In genomic region chr5:125222706-125223105, GRCm38 (mm10) we compare ENCODE assay signal across 12 mouse cellular contexts. TPM values are rescaled to one million over a fixed set of nuclear protein-coding genes. Genes with fewer than 3 reads are reported as not detected.
DNase-seq lines count a peak whose midpoint lies in the region; ATAC-seq and TF ChIP-seq lines count a peak whose summit lies in the region.
"Had no signal": no experiment of that assay in that cellular context is flagged by ENCODE, and none has a peak within 500 bp of the region (broad histone marks: within the 10 kb centered on the region; RNA-seq: fewer than 3 reads in every experiment).

No protein-coding gene starts in this region.

- WGBS in heart, embryonic 14.5 days: 23% methylated on average over 6 of the region's 6 CpGs
- 21% methylated on average over 6 of the region's 6 CpGs for WGBS in heart, adult 2 months
- WGBS in hindbrain, embryonic 14.5 days: 44% methylated on average over 6 of the region's 6 CpGs
- WGBS in kidney, embryonic 16.5 days: 51% methylated on average over 6 of the region's 6 CpGs

- TF ChIP-seq CTCF in heart, adult 2 months (IDR thresholded peaks at IDR 0.05): no peak
- TF ChIP-seq CTCF in testis, adult 2 months (IDR thresholded peaks at IDR 0.05; ENCODE audit: control insufficient read depth, insufficient read depth, insufficient replicate concordance, low read depth, low read length): no peak

- peaks cover 20 to 22% of the 10 kb centered on the region in 2 experiments for H3K4me1 ChIP-seq in heart, embryonic 14.5 days (ENCODE audit: control insufficient read depth in 2 of 2, insufficient read depth in 2 of 2, low read length in 2 of 2)
- H3K4me1 ChIP-seq in heart, adult 2 months (ENCODE audit: control insufficient read depth, insufficient read depth, low read length): peaks cover 8% of the 10 kb centered on the region
- H3K4me1 ChIP-seq in testis, adult 2 months (ENCODE audit: control insufficient read depth, insufficient read depth, low read length): peaks cover 11% of the 10 kb centered on the region
- peaks cover 42% of the 10 kb centered on the region for H3K4me1 ChIP-seq in hindbrain, embryonic 14.5 days (replicated peaks; ENCODE audit: control insufficient read depth, insufficient read depth, low read length)
- peaks cover 9% of the 10 kb centered on the region for H3K4me1 ChIP-seq in kidney, embryonic 16.5 days (ENCODE audit: insufficient read depth, low read length)

- H3K79me2 ChIP-seq in heart, adult 2 months (replicated peaks; ENCODE audit: control insufficient read depth, insufficient read depth, low read length): no peaks in the 10 kb centered on the region

- H3K9ac ChIP-seq in heart, embryonic 14.5 days (ENCODE audit: low read length): no peak overlapping the region
- no peak overlapping the region for H3K9ac ChIP-seq in heart, adult 2 months (ENCODE audit: low read depth, low read length)
- H3K9ac ChIP-seq in hindbrain, embryonic 14.5 days: no peak overlapping the region
- no peak overlapping the region for H3K9ac ChIP-seq in kidney, embryonic 16.5 days (replicated peaks; ENCODE audit: low read length)
- H3K9ac ChIP-seq: embryonic facial prominence, embryonic 13.5 days; midbrain, embryonic 12.5 days had no signal

- no peak overlapping the region for H3K4me3 ChIP-seq in heart, embryonic 14.5 days (ENCODE audit: control insufficient read depth in 1 of 2, insufficient read depth in 1 of 2, low read depth in 1 of 2, low read length in 2 of 2)
- H3K4me3 ChIP-seq in heart, adult 2 months: no peak overlapping the region
- H3K4me3 ChIP-seq in testis, adult 2 months (ENCODE audit: control insufficient read depth, low read depth, low read length): no peak overlapping the region
- H3K4me3 ChIP-seq in hindbrain, embryonic 14.5 days (replicated peaks; ENCODE audit: low read length): no peak overlapping the region
- H3K4me3 ChIP-seq in kidney, embryonic 16.5 days (ENCODE audit: low read length): no peak overlapping the region
- H3K4me3 ChIP-seq: embryonic facial prominence, embryonic 13.5 days; midbrain, embryonic 12.5 days had no signal

- peaks cover 3% of the 10 kb centered on the region; the same call in 1 of the 2 replicates for H3K9me3 ChIP-seq in heart, embryonic 14.5 days (ENCODE audit: control insufficient read depth, low read length)
- no peaks in the 10 kb centered on the region for H3K9me3 ChIP-seq in hindbrain, embryonic 14.5 days (ENCODE audit: control insufficient read depth, low read length)
- H3K9me3 ChIP-seq in kidney, embryonic 16.5 days (ENCODE audit: low read length): peaks cover 4% of the 10 kb centered on the region

- no peaks in the 10 kb centered on the region for H3K36me3 ChIP-seq in heart, embryonic 14.5 days (ENCODE audit: control insufficient read depth, insufficient read depth, low read length)
- no peaks in the 10 kb centered on the region for H3K36me3 ChIP-seq in heart, adult 2 months (ENCODE audit: control insufficient read depth, insufficient read depth, low read length)
- no peaks in the 10 kb centered on the region for H3K36me3 ChIP-seq in testis, adult 2 months (ENCODE audit: control insufficient read depth, insufficient read depth, low read length)
- no peaks in the 10 kb centered on the region for H3K36me3 ChIP-seq in hindbrain, embryonic 14.5 days (replicated peaks; ENCODE audit: control insufficient read depth, insufficient read depth)
- no peaks in the 10 kb centered on the region for H3K36me3 ChIP-seq in kidney, embryonic 16.5 days (ENCODE audit: insufficient read depth, low read length)
- H3K36me3 ChIP-seq: embryonic facial prominence, embryonic 13.5 days; midbrain, embryonic 12.5 days had no signal

- no peak overlapping the region for H3K27ac ChIP-seq in heart, embryonic 14.5 days (replicated peaks in 1 of 2; ENCODE audit: control insufficient read depth in 1 of 2, insufficient read depth in 1 of 2, low read depth in 2 of 2, low read length in 2 of 2)
- no peak overlapping the region for H3K27ac ChIP-seq in heart, adult 2 months
- H3K27ac ChIP-seq in testis, adult 2 months (ENCODE audit: control insufficient read depth, insufficient read depth, low read depth, low read length): peak overlapping the region; percentile 63
- peak overlapping the region; percentile 72; the same call in 1 of the 2 replicates for H3K27ac ChIP-seq in hindbrain, embryonic 14.5 days
- no peak overlapping the region for H3K27ac ChIP-seq in kidney, embryonic 16.5 days (ENCODE audit: low read length)
- H3K27ac ChIP-seq: embryonic facial prominence, embryonic 13.5 days; midbrain, embryonic 12.5 days had no signal

- no peak for TF ChIP-seq POLR2A in heart, adult 2 months (IDR thresholded peaks at IDR 0.05; ENCODE audit: insufficient read depth, low read depth, low read length)
- no peak for TF ChIP-seq POLR2A in testis, adult 2 months (IDR thresholded peaks at IDR 0.05; ENCODE audit: control insufficient read depth, low read depth, low read length)

- no peak for TF ChIP-seq EP300 in heart, adult 2 months (IDR thresholded peaks at IDR 0.05; ENCODE audit: insufficient read depth, low read depth, low read length)

- 0 out of 2 replicates have a peak, but pooled peaks have one; percentile 10 for ATAC-seq in heart, embryonic 14.5 days (ENCODE audit: insufficient number of reproducible peaks, insufficient read depth, low FRiP score, low read depth)
- ATAC-seq in hindbrain, embryonic 14.5 days (ENCODE audit: low FRiP score): no peak
- no peak for ATAC-seq in kidney, embryonic 16.5 days (ENCODE audit: low FRiP score, low TSS enrichment)
- ATAC-seq: intestine, postnatal 0 days had no signal

- DNase-seq in heart, adult 2 months: no peak
- no peak for DNase-seq in testis, postnatal 10 days (ENCODE audit: low spot score)
- no peak for DNase-seq in hindbrain, embryonic 14.5 days (ENCODE audit: low spot score)
- no peak for DNase-seq in embryo, embryonic 11 days
- DNase-seq in spleen, postnatal 36 days (ENCODE audit: low spot score in 2 of 2): no peak

- no peaks in the 10 kb centered on the region for H3K27me3 ChIP-seq in heart, embryonic 14.5 days (ENCODE audit: control insufficient read depth, insufficient read depth, low read length)
- H3K27me3 ChIP-seq in heart, adult 2 months (ENCODE audit: control insufficient read depth, insufficient read depth, low read length): no peaks in the 10 kb centered on the region
- no peaks in the 10 kb centered on the region for H3K27me3 ChIP-seq in testis, adult 2 months (ENCODE audit: control insufficient read depth, insufficient read depth, low read length)
- no peaks in the 10 kb centered on the region for H3K27me3 ChIP-seq in hindbrain, embryonic 14.5 days (ENCODE audit: control insufficient read depth, insufficient read depth, low read length)
- H3K27me3 ChIP-seq in kidney, embryonic 16.5 days (ENCODE audit: insufficient read depth, low read length): no peaks in the 10 kb centered on the region
- H3K27me3 ChIP-seq: midbrain, embryonic 12.5 days had no signal

- intact Hi-C loops in heart, adult 2 months (cut with DNase I): no loop called here

- no peak overlapping the region for H3K4me2 ChIP-seq in heart, embryonic 14.5 days (ENCODE audit: low read length)
- no peak overlapping the region for H3K4me2 ChIP-seq in hindbrain, embryonic 14.5 days (replicated peaks)
- no peak overlapping the region for H3K4me2 ChIP-seq in kidney, embryonic 16.5 days (replicated peaks; ENCODE audit: low read depth, low read length)
- H3K4me2 ChIP-seq: embryonic facial prominence, embryonic 13.5 days; heart, embryonic 11.5 days; midbrain, embryonic 12.5 days had no signal

RNA-seq across cellular contexts. Expression of gene Ncor2, which starts 43.7 kb away (rescaled TPM):
- polyA plus RNA-seq in heart, embryonic 14.5 days (2014; fragmentation: Nextera tagmentation; extraction: Ambion mirVana): 16.2 and 17.6 TPM in 2 replicates
- 10 to 100 TPM; 73.5 to 77.5 TPM for total RNA-seq in heart, adult 2 months (2021)
- polyA plus RNA-seq in heart, adult 2 months (2012; rRNA removed): 27.9 and 39.1 TPM in 2 replicates
- polyA plus RNA-seq in testis, adult 2 months (2012; rRNA removed): 28.0 and 31.7 TPM in 2 replicates
- 26.0 and 27.4 TPM in 2 replicates for polyA plus RNA-seq in hindbrain, embryonic 14.5 days (2014; fragmentation: Nextera tagmentation; extraction: Ambion mirVana)
- polyA plus RNA-seq in kidney, embryonic 16.5 days (2015; fragmentation: Nextera tagmentation; extraction: Ambion mirVana): 25.9 and 27.5 TPM in 2 replicates

Comparison
In these comparisons a context has a peak if more than half of its experiments do, and no peak if none do; other contexts are left out.
1. H3K27ac ChIP-seq: peak in testis, adult 2 months (single experiment) and hindbrain, embryonic 14.5 days (single experiment); none in heart, embryonic 14.5 days (0 of 2), heart, adult 2 months (single experiment) and kidney, embryonic 16.5 days (single experiment).